Mouse (Mus musculus): ENCODE measurements around the gene Ryr2.

DNA sequence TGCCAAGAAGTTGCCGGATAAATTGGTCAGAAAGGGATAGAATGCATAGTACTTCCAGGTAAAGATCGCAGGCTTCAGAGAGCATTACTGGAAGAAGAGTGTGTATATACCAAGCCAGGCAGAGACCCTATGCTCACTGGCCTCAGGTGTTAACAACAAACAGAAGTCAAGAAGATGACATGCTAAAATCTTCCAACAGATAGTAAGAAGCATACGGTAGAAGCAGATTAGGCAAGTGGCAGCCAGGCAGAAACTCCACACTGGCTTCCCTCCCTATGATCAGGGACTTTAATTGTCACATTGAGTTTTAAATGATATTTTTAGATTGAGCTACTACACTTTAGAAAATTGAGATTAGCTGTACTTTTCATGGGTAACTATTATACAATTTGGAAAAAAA is 268.9 kb downstream of the Ryr2 start:
- TF ChIP-seq TAL1 (conservative IDR thresholded peaks at IDR 0.05; ENCODE audit: low read depth, low read length) = no peak
- no peak for TF ChIP-seq CTCF (IDR thresholded peaks at IDR 0.05; ENCODE audit: low read depth, low read length)
- TF ChIP-seq GATA1 (IDR thresholded peaks at IDR 0.05; ENCODE audit: borderline replicate concordance, low read length) = no peak

All from G1E (cell line).